Mouse (Mus musculus) gastrocnemius, adult 8-10 months (tissue): ENCODE data around the gene Tbl1x. TPM values are rescaled to one million over a fixed set of nuclear protein-coding genes. Genes with fewer than 3 reads are reported as not detected.

ENCODE experiments used
- DNase-seq, 2 experiments: peaks; one replicate each; pipeline ENCODE4 v3.0.0; 2022; ENCODE audit warnings: low spot score in 2 of 2
- total RNA-seq, 4 experiments: library from RNA; stranded (reverse); gene quantifications; 2 replicates each; pipeline ENCODE4 v1.2.4; 2022

The Tbl1x gene
- total RNA-seq, 4 experiments from 2014 or later, result 8.2 to 11.6 (median 10.1) TPM

GRCm38 (mm10) chrX:77544003-77544402, 33.2 kb downstream of the Tbl1x start:
- DNase-seq, result no peak

- DNase-seq, result no peak
Observed at GRCm38 (mm10) chrX:77544550-77544949, 33.7 kb downstream of the Tbl1x start.

GRCm38 (mm10) chrX:77545362-77546078, 34.7 kb downstream of the Tbl1x start:
- DNase-seq, result no peak

- DNase-seq, result no peak
Observed at GRCm38 (mm10) chrX:77546448-77546847, 35.6 kb downstream of the Tbl1x start.

- DNase-seq, result peak; percentile 10 to 42
Observed at GRCm38 (mm10) chrX:77548951-77549350, 38.1 kb downstream of the Tbl1x start.

- no peak for DNase-seq
Observed at GRCm38 (mm10) chrX:77550388-77550787, 39.6 kb downstream of the Tbl1x start.

GRCm38 (mm10) chrX:77551306-77551705, 40.5 kb downstream of the Tbl1x start:
- DNase-seq, result no peak

GRCm38 (mm10) chrX:77552088-77552487, 41.3 kb downstream of the Tbl1x start:
- no peak for DNase-seq

- no peak for DNase-seq
Observed at GRCm38 (mm10) chrX:77555985-77556384, 45.2 kb downstream of the Tbl1x start.

GRCm38 (mm10) chrX:77559199-77559881, 48.5 kb downstream of the Tbl1x start:
- DNase-seq, result no peak

GRCm38 (mm10) chrX:77563616-77564015, 52.8 kb downstream of the Tbl1x start:
- DNase-seq, result no peak

- no peak for DNase-seq
Observed at GRCm38 (mm10) chrX:77566739-77567138, 55.9 kb downstream of the Tbl1x start.

- no peak for DNase-seq
Observed at GRCm38 (mm10) chrX:77568013-77568412, 57.2 kb downstream of the Tbl1x start.

- no peak for DNase-seq
Observed at GRCm38 (mm10) chrX:77573743-77574142, 62.9 kb downstream of the Tbl1x start.

GRCm38 (mm10) chrX:77577108-77577507, 66.3 kb downstream of the Tbl1x start:
- DNase-seq, result no peak

- no peak for DNase-seq
Observed at GRCm38 (mm10) chrX:77578172-77578571, 67.4 kb downstream of the Tbl1x start.

GRCm38 (mm10) chrX:77579964-77580363, 69.2 kb downstream of the Tbl1x start:
- no peak for DNase-seq

- DNase-seq, result no peak
Observed at GRCm38 (mm10) chrX:77585974-77586373, 75.2 kb downstream of the Tbl1x start.

- no peak for DNase-seq
Observed at GRCm38 (mm10) chrX:77594670-77595224, 83.9 kb downstream of the Tbl1x start.

- DNase-seq, result no peak
Observed at GRCm38 (mm10) chrX:77597674-77598073, 86.9 kb downstream of the Tbl1x start.

- no peak for DNase-seq
Observed at GRCm38 (mm10) chrX:77598736-77599135, 87.9 kb downstream of the Tbl1x start.

- DNase-seq, result no peak
Observed at GRCm38 (mm10) chrX:77603496-77604258, 92.9 kb downstream of the Tbl1x start.
